Comparison of ENCODE assay signal across 8 mouse cellular contexts in the genomic region with DNA sequence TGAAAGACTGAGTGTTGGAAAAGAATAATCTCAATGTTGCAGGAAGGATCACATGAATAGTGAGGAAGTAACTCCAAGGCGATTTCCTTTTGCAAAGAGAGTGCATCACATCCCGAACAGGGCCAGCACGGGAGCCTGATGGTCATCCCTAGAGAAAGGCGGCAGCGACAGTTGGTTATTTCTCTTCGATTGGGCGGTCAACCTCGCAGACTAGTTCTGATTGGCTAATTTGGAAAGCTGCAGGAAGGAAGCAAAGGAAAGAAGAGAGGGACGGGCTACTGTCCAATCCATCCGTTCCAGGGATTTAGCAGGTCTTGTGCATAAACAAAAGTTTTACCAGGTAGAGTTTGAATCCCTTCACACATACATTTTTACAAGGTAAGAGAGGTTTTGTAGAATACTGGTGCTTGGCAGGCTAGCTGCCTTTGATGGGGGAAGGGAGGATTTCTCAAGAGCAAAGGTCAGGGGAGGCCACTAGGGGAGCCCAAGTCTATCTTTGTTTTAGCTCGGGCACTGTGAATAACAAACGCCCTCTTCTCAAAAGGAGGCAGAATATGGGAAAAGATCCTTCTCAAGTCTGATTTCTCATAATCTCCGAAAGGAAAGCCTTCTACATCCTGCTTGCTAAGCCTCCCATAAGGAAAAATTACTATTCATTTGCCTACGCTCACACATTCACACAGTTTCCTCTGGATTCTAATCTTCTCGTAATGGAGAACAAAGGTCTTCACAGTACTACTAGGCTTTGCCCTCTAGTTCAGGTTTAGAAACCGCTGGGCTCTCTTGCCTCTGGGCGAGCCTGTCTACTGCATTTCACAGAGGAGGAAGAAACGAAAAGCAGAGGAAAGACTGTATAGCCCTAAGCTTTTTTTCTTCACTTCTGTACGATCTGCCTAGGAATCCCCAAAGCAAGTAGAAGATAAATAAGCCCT.
DNase-seq lines count a peak whose midpoint lies in the region; ATAC-seq and TF ChIP-seq lines count a peak whose summit lies in the region.

No protein-coding gene starts in this region.

- H3K4me2 ChIP-seq in heart, embryonic 11.5 days, result no peak overlapping the region
- no peak overlapping the region for H3K4me2 ChIP-seq in liver, embryonic 14.5 days (ENCODE audit: low read depth)
- H3K4me2 ChIP-seq in neural tube, embryonic 13.5 days, result peak overlapping the region; percentile 38

- no peaks in the 10 kb centered on the region for H3K9me3 ChIP-seq in heart, embryonic 11.5 days (replicated peaks; ENCODE audit: control insufficient read depth, low read length)
- H3K9me3 ChIP-seq in liver, embryonic 14.5 days (ENCODE audit: control insufficient read depth, low read length), result no peaks in the 10 kb centered on the region
- no peaks in the 10 kb centered on the region for H3K9me3 ChIP-seq in neural tube, embryonic 13.5 days

- H3K27ac ChIP-seq in heart, embryonic 11.5 days (ENCODE audit: low read depth, low read length), result 0 out of 2 replicates have a peak overlapping the region, but pooled peaks have one; percentile 12
- H3K27ac ChIP-seq in liver, embryonic 14.5 days, result no peak overlapping the region
- H3K27ac ChIP-seq in neural tube, embryonic 13.5 days (replicated peaks), result peak overlapping the region; percentile 83

- H3K27me3 ChIP-seq in heart, embryonic 11.5 days (ENCODE audit: control insufficient read depth, insufficient read depth, low read length), result no peaks in the 10 kb centered on the region
- no peaks in the 10 kb centered on the region for H3K27me3 ChIP-seq in liver, embryonic 14.5 days (ENCODE audit: control insufficient read depth, insufficient read depth, low read length)
- H3K27me3 ChIP-seq in neural tube, embryonic 13.5 days, result no peaks in the 10 kb centered on the region

- no peak overlapping the region for H3K4me3 ChIP-seq in heart, embryonic 11.5 days (ENCODE audit: low read depth, low read length)
- H3K4me3 ChIP-seq in liver, embryonic 14.5 days (ENCODE audit: insufficient read depth in 1 of 2, low read depth in 2 of 2, low read length in 2 of 2), result no peak overlapping the region
- peak overlapping the region; percentile 10; the same call in 1 of the 2 replicates for H3K4me3 ChIP-seq in neural tube, embryonic 13.5 days

- H3K4me1 ChIP-seq in heart, embryonic 11.5 days (ENCODE audit: control insufficient read depth, insufficient read depth, low read length), result peaks cover 6% of the 10 kb centered on the region; the same call in 1 of the 2 replicates
- H3K4me1 ChIP-seq in liver, embryonic 14.5 days (replicated peaks; ENCODE audit: control insufficient read depth in 2 of 2, insufficient read depth in 2 of 2, low read length in 1 of 2), result peaks cover 0 to 4% of the 10 kb centered on the region in 2 experiments; a peak in 1 of 4 replicates
- peaks cover 32% of the 10 kb centered on the region for H3K4me1 ChIP-seq in neural tube, embryonic 13.5 days (replicated peaks)

- no peak overlapping the region for H3K9ac ChIP-seq in heart, embryonic 11.5 days (ENCODE audit: low read depth, low read length)
- no peak overlapping the region for H3K9ac ChIP-seq in liver, embryonic 14.5 days (replicated peaks)
- peak overlapping the region; percentile 22; the same call in 1 of the 2 replicates for H3K9ac ChIP-seq in neural tube, embryonic 13.5 days

- WGBS in heart, embryonic 11.5 days (ENCODE audit: insufficient replicate concordance), result 54% methylated on average over 19 of the region's 19 CpGs
- WGBS in liver, embryonic 14.5 days (ENCODE audit: insufficient replicate concordance), result 47% methylated on average over 19 of the region's 19 CpGs
- 39% methylated on average over 19 of the region's 19 CpGs for WGBS in neural tube, embryonic 13.5 days

- ATAC-seq in heart, embryonic 11.5 days (replicated peaks; ENCODE audit: insufficient number of reproducible peaks, low FRiP score, low TSS enrichment), result no peak
- no peak for ATAC-seq in liver, embryonic 14.5 days (ENCODE audit: insufficient read depth)
- peak; percentile 57; the same call in 1 of the 2 replicates for ATAC-seq in neural tube, embryonic 13.5 days (ENCODE audit: low read depth)

- TF ChIP-seq EP300 in liver, embryonic 14.5 days (IDR thresholded peaks at IDR 0.05; ENCODE audit: low read depth), result no peak

- peak; percentile 46 for TF ChIP-seq CTCF in liver, embryonic 14.5 days (IDR thresholded peaks at IDR 0.05; ENCODE audit: low read depth)

- no peaks in the 10 kb centered on the region for H3K36me3 ChIP-seq in heart, embryonic 11.5 days (ENCODE audit: control insufficient read depth, insufficient read depth, low read length)
- no peaks in the 10 kb centered on the region for H3K36me3 ChIP-seq in liver, embryonic 14.5 days (replicated peaks; ENCODE audit: control insufficient read depth, insufficient read depth, low read depth)
- H3K36me3 ChIP-seq in neural tube, embryonic 13.5 days, result no peaks in the 10 kb centered on the region

- peak; percentile 71 to 79 for DNase-seq in B cell, adult 2 months
- peak; percentile 18 for DNase-seq in adrenal gland, adult 8-10 months
- peak; percentile 53 for DNase-seq in embryo, embryonic 11.5 days (ENCODE audit: low read depth, low spot score)
- peak; percentile 88 for DNase-seq in kidney, adult 9 months
- DNase-seq in liver, embryonic 14.5 days (ENCODE audit: low read depth in 3 of 3, low spot score in 3 of 3), result peak in 1 of 3 experiments; percentile 17
- DNase-seq in thymus, postnatal 25 days, result peak; percentile 82
